9 mouse cellular contexts compared by ENCODE assay signal in genomic region chr2:180115279-180115678, GRCm38 (mm10). TPM values are rescaled to one million over a fixed set of nuclear protein-coding genes. Genes with fewer than 3 reads are reported as not detected.
DNase-seq lines count a peak whose midpoint lies in the region; ATAC-seq lines count a peak whose summit lies in the region.
"Had no signal": no experiment of that assay in that cellular context is flagged by ENCODE, and none has a peak within 500 bp of the region (broad histone marks: within the 10 kb centered on the region; RNA-seq: fewer than 3 reads in every experiment).

No protein-coding gene starts in this region.

- no peaks in the 10 kb centered on the region for H3K27me3 ChIP-seq in forebrain, embryonic 13.5 days

- H3K4me1 ChIP-seq in forebrain, embryonic 13.5 days: peaks cover 57% of the 10 kb centered on the region

- no peak for ATAC-seq in forebrain, embryonic 13.5 days

- WGBS in forebrain, embryonic 13.5 days: 33% methylated on average over 6 of the region's 6 CpGs

- peak; percentile 53 to 64 for DNase-seq in heart, adult 18-20 months
- no peak for DNase-seq in heart, adult 8-10 months (ENCODE audit: low spot score)
- DNase-seq in ZHBTc4 (ENCODE audit: low read depth, low spot score) (peak; percentile 24), liver (no peak)
- DNase-seq in kidney, postnatal 10 days: peak; percentile 73
- peak; percentile 54 for DNase-seq in skeletal muscle tissue, adult 2 months (ENCODE audit: low read depth, low spot score)
- DNase-seq in frontal cortex, postnatal 25 days (ENCODE audit: low spot score in 2 of 2): no peak

- no peak overlapping the region for H3K4me2 ChIP-seq in forebrain, embryonic 13.5 days

- H3K9me3 ChIP-seq in forebrain, embryonic 13.5 days (replicated peaks): no peaks in the 10 kb centered on the region

- no peak overlapping the region for H3K4me3 ChIP-seq in forebrain, embryonic 13.5 days

- no peaks in the 10 kb centered on the region for H3K36me3 ChIP-seq in forebrain, embryonic 13.5 days (ENCODE audit: poor library complexity, severe bottlenecking)

- 0 out of 2 replicates have a peak overlapping the region, but pooled peaks have one; percentile 22 for H3K9ac ChIP-seq in forebrain, embryonic 13.5 days

- H3K27ac ChIP-seq in forebrain, embryonic 13.5 days: peak overlapping the region; percentile 60

RNA-seq across cellular contexts. Expression of gene Osbpl2, which starts 3.8 kb away (rescaled TPM):
- total RNA-seq in heart, adult 18-20 months (2021): 10 to 100 TPM; 32.9 to 36.0 TPM
- 10 to 100 TPM; 38.2 to 44.9 (median 39.7) TPM for total RNA-seq in heart, adult 8-10 months (2022)
- polyA plus RNA-seq in forebrain, embryonic 13.5 days (2015; fragmentation: Nextera tagmentation; extraction: Ambion mirVana): 48.8 and 53.1 TPM in 2 replicates

RNA-seq across cellular contexts. Expression of gene Hrh3, which starts 11.0 kb away (rescaled TPM):
- not detected for total RNA-seq in heart, adult 18-20 months (2021)
- under 1 TPM in 1 of 4 experiments, not detected in 3; 0.22 TPM for total RNA-seq in heart, adult 8-10 months (2022)
- 2.3 and 2.8 TPM in 2 replicates for polyA plus RNA-seq in forebrain, embryonic 13.5 days (2015; fragmentation: Nextera tagmentation; extraction: Ambion mirVana)
- total RNA-seq: gastrocnemius, adult 8-10 months had no signal

RNA-seq across cellular contexts. Expression of gene Mtg2, which starts 44.9 kb away (rescaled TPM):
- 10 to 100 TPM; 27.3 to 31.7 TPM for total RNA-seq in heart, adult 18-20 months (2021)
- 10 to 100 TPM; 29.1 to 34.0 (median 30.1) TPM for total RNA-seq in heart, adult 8-10 months (2022)
- polyA plus RNA-seq in forebrain, embryonic 13.5 days (2015; fragmentation: Nextera tagmentation; extraction: Ambion mirVana): 34.2 and 34.8 TPM in 2 replicates

RNA-seq across cellular contexts. Expression of gene Adrm1, which starts 56.0 kb away (rescaled TPM):
- total RNA-seq in heart, adult 18-20 months (2021): 10 to 100 TPM; 84.0 to 86.8 TPM
- 10 to 100 TPM; 80.8 to 93.9 (median 90.0) TPM for total RNA-seq in heart, adult 8-10 months (2022)
- polyA plus RNA-seq in forebrain, embryonic 13.5 days (2015; fragmentation: Nextera tagmentation; extraction: Ambion mirVana): 211 and 220 TPM in 2 replicates

Comparison
In these comparisons a context has a peak if more than half of its experiments do, and no peak if none do; other contexts are left out.
1. DNase-seq: peak in heart, adult 18-20 months (2 of 2), ZHBTc4 (single experiment), kidney, postnatal 10 days (single experiment) and skeletal muscle tissue, adult 2 months (single experiment); none in heart, adult 8-10 months (single experiment), frontal cortex, postnatal 25 days (0 of 2) and liver (single experiment).